Mouse (Mus musculus) adrenal gland, postnatal 25 days (tissue): ENCODE measurements around the gene Sh3pxd2a. TPM values are rescaled to one million over a fixed set of nuclear protein-coding genes. Genes with fewer than 3 reads are reported as not detected.
A peak's percentile ranks its signal among the peaks of the same experiment; 100 is the strongest.

Source experiments
- DNase-seq: peaks from one replicate; pipeline ENCODE4 v3.0.0; 2021; ENCODE audit warnings: mixed read lengths
- total RNA-seq: library from RNA; stranded (reverse); gene quantifications from 2 replicates; pipeline ENCODE4 v1.2.3, GENCODE M21; 2021

The Sh3pxd2a gene
- total RNA-seq, 1 experiment from 2014 or later: 36.2 TPM

GRCm38 (mm10) chr19:47232077-47232865 is 231.9 kb downstream of the Sh3pxd2a start:
- DNase-seq: no peak

GRCm38 (mm10) chr19:47231389-47231788 is 232.8 kb downstream of the Sh3pxd2a start:
- no peak for DNase-seq

- DNase-seq: no peak
These were observed 233.5 kb downstream of the Sh3pxd2a start for GRCm38 (mm10) chr19:47230682-47231081.

- no peak for DNase-seq
These were observed 234.1 kb downstream of the Sh3pxd2a start for GRCm38 (mm10) chr19:47230082-47230481.

GRCm38 (mm10) chr19:47229461-47229860 is 234.7 kb downstream of the Sh3pxd2a start:
- DNase-seq: no peak

- DNase-seq: peak; percentile 70
These were observed 235.4 kb downstream of the Sh3pxd2a start for GRCm38 (mm10) chr19:47228725-47229252.

- DNase-seq: no peak
These were observed 238.4 kb downstream of the Sh3pxd2a start for GRCm38 (mm10) chr19:47225791-47226190.

GRCm38 (mm10) chr19:47224743-47225142 is 239.5 kb downstream of the Sh3pxd2a start:
- no peak for DNase-seq

- no peak for DNase-seq
These were observed 241.2 kb downstream of the Sh3pxd2a start for GRCm38 (mm10) chr19:47222841-47223557.

- no peak for DNase-seq
These were observed 241.9 kb downstream of the Sh3pxd2a start for GRCm38 (mm10) chr19:47222154-47222840.

- DNase-seq: no peak
These were observed 242.6 kb downstream of the Sh3pxd2a start for GRCm38 (mm10) chr19:47221500-47222153.

- DNase-seq: no peak
These were observed 243.2 kb downstream of the Sh3pxd2a start for GRCm38 (mm10) chr19:47221006-47221405.

GRCm38 (mm10) chr19:47220232-47220631 is 244.0 kb downstream of the Sh3pxd2a start:
- DNase-seq: no peak

GRCm38 (mm10) chr19:47219622-47220021 is 244.6 kb downstream of the Sh3pxd2a start:
- DNase-seq: peak; percentile 25

GRCm38 (mm10) chr19:47216766-47217165 is 247.4 kb downstream of the Sh3pxd2a start:
- peak; percentile 30 for DNase-seq

- DNase-seq: no peak
These were observed 250.7 kb downstream of the Sh3pxd2a start for GRCm38 (mm10) chr19:47213470-47213869.

- DNase-seq: no peak
These were observed 251.8 kb downstream of the Sh3pxd2a start for GRCm38 (mm10) chr19:47212401-47212800.

- no peak for DNase-seq
These were observed 252.4 kb downstream of the Sh3pxd2a start for GRCm38 (mm10) chr19:47211609-47212312.

- DNase-seq: no peak
These were observed 253.8 kb downstream of the Sh3pxd2a start for GRCm38 (mm10) chr19:47210432-47210831.
